Mouse (Mus musculus): Measurements from ENCODE around the gene Gpr61. TPM values are rescaled to one million over a fixed set of nuclear protein-coding genes. Genes with fewer than 3 reads are reported as not detected.
A peak's percentile ranks its signal among the peaks of the same experiment; 100 is the strongest.

Gene Gpr61
- polyA plus RNA-seq, 1 experiment = not detected

DNA sequence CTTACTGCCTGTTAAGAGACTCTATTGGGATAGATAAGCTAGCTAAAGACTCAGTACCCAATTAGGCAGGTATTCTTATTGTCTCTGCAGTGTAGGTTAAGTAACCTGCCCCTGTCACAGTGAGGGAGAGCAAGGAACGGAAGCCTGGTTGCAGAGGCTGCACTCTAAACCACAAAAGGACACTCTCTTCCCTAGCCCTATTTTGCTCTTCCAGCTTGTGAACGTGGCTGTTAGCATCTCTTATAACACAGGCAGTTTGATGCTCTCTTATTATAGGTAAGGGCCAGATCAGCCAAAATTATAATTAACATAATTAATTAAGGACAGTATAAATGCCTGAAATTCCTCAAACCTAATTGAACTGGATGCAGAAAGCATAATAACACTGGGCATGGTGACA is 25.8 kb upstream of the Gpr61 start:
- H3K4me3 ChIP-seq (replicated peaks; ENCODE audit: extremely low read depth, low read depth, low read length) = no peak overlapping the region
- WGBS = 50% methylated on average over 2 of the region's 2 CpGs
- DNase-seq = no peak
- peaks cover 2% of the 10 kb centered on the region for H3K4me1 ChIP-seq (ENCODE audit: control insufficient read depth, insufficient read depth, low read length)
- no peak for TF ChIP-seq CTCF (IDR thresholded peaks at IDR 0.05; ENCODE audit: insufficient read depth, low read length)
- TF ChIP-seq POLR2A (IDR thresholded peaks at IDR 0.05; ENCODE audit: borderline replicate concordance, extremely low read depth, low read depth, low read length) = no peak

DNA sequence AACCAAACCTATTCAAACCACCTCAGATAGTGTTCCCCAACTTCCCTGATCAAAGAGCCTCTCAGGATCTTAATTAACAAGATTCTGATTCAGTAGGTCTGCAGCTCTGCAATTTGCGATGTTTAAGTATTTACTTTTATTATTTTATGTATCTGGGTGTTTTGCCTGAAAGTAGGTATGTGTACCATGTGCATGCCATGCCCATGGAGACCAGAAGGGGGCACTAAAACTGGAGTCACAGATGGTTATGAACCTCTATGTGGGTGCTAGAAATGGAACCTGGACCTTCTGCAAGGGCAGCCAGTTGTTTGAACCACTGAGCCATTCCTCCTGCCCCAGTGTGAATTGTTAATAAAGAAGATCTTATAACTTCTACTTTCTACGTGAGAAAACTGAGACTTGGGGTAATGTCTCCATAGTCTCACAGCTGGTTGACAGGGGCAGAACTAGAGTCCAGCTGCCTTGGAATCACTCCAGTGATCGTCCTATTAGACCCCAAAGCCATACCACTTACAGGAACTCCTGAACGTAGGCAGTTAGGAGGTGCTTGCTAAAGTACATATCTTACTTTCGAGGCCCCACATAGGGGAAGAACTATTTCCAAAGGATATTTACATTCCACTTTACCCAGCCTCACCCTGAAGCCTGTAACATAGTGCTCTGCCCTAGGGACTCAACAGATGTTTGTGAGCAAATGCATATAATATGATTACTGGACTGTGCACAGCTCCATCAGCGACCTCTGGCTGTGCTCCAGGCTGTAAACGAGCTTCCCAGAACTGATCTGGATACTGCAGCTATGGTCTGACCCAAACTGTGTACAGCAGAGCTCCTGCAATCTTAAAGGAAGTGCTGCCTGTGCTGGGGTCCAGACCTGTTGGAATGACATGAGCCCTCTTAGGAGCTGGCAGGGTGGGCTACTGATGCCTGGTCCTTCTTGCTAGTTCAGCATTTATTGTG is 24.4 kb upstream of the Gpr61 start:
- TF ChIP-seq CTCF (IDR thresholded peaks at IDR 0.05; ENCODE audit: insufficient read depth, low read length) (no peak), POLR2A (IDR thresholded peaks at IDR 0.05; ENCODE audit: borderline replicate concordance, extremely low read depth, low read depth, low read length) (no peak)
- WGBS = 60% methylated on average over 7 of the region's 7 CpGs
- Histone ChIP-seq H3K4me1 (ENCODE audit: control insufficient read depth, insufficient read depth, low read length) (no peaks in the 10 kb centered on the region), H3K4me3 (replicated peaks; ENCODE audit: extremely low read depth, low read depth, low read length) (no peak overlapping the region)
- DNase-seq = no peak

DNA sequence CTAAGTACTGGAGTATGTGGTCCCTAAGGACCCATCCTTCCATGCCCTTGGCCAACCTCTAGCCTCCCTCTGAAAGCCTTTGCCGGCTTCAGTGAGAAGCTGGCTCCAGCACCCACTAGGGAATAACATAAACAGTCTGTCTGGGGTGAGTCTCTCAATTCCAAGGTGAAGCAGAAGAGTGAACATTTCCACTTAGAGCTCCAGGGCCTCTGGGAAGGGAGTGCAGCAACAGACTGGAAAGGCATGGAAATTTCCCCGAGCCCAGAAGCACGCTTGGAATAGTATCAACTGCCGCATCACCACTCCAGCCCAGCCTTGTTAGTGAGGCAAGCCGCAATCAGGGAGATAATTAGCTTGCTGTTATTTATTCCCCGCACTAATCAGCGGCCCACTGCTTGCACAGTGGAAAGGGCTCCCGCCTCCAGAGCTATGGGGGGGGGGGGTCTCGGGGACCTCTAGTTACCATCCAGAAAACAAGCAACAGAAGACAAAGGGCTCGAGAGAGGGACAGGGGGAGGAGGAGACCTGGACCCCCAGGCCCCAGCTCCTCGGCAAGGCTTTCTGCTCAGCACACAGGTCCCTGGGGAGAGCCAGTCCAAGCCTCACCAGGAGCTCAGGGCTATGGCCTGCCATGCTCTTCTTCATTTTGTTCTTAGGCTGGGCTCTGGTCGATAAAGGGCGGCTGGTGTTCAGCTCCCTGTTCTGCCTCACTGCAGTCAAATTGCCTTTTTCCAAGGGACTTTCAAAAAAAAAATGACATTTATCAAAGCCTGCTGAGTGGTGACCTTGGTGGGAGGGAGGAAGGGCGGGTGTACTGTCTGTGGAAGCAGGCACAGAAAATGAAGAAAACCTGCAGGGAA is 20.2 kb upstream of the Gpr61 start:
- 49% methylated on average over 14 of the region's 14 CpGs for WGBS
- Histone ChIP-seq H3K4me1 (ENCODE audit: control insufficient read depth, insufficient read depth, low read length) (no peaks in the 10 kb centered on the region), H3K4me3 (replicated peaks; ENCODE audit: extremely low read depth, low read depth, low read length) (no peak overlapping the region)
- TF ChIP-seq POLR2A (IDR thresholded peaks at IDR 0.05; ENCODE audit: borderline replicate concordance, extremely low read depth, low read depth, low read length) (no peak), CTCF (IDR thresholded peaks at IDR 0.05; ENCODE audit: insufficient read depth, low read length) (no peak)
- DNase-seq = no peak

DNA sequence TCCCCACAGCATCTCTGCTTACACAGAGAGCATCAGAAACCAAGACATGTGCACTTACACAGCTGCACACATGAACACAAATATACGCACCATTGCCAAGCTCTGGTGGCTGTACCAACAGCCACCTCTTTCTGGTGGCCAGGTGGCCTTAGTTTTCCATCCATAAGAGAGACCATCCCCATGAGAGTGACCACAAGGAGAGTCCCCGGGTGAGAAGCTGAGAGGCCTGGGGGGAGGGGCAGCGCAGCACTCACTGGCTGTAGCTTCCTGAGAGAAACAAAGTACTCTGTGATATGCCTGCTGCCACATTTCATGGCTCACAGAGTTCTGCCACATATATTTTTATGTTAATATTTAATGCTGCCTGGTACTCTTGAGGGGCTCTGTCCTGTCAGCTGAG is 14.5 kb upstream of the Gpr61 start:
- no peak overlapping the region for H3K4me3 ChIP-seq (replicated peaks; ENCODE audit: extremely low read depth, low read depth, low read length)
- H3K4me1 ChIP-seq (ENCODE audit: control insufficient read depth, insufficient read depth, low read length) = no peaks in the 10 kb centered on the region
- 55% methylated on average over 3 of the region's 3 CpGs for WGBS
- no peak for DNase-seq
- TF ChIP-seq CTCF (IDR thresholded peaks at IDR 0.05; ENCODE audit: insufficient read depth, low read length) (no peak), POLR2A (IDR thresholded peaks at IDR 0.05; ENCODE audit: borderline replicate concordance, extremely low read depth, low read depth, low read length) (no peak)

DNA sequence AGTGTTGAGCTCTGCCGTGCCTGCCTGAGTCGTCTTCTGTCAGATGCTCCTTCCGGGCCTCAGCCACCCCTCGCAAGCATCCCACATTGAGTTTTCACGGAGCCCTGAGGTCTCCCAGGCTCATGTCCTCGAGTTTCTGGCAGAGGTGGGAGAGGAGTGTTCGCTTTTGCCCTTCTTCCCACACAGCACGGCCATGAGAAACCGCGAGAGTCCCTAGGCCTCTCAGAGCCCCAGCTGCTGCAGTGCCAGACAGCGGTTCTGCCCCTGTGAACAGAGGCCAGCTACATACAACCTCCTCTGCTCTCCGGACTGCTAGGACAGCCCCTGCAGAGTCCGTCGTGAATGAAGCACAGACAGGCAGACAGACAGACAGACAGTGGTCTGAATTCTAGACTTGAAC is 12.8 kb upstream of the Gpr61 start:
- DNase-seq = no peak

DNA sequence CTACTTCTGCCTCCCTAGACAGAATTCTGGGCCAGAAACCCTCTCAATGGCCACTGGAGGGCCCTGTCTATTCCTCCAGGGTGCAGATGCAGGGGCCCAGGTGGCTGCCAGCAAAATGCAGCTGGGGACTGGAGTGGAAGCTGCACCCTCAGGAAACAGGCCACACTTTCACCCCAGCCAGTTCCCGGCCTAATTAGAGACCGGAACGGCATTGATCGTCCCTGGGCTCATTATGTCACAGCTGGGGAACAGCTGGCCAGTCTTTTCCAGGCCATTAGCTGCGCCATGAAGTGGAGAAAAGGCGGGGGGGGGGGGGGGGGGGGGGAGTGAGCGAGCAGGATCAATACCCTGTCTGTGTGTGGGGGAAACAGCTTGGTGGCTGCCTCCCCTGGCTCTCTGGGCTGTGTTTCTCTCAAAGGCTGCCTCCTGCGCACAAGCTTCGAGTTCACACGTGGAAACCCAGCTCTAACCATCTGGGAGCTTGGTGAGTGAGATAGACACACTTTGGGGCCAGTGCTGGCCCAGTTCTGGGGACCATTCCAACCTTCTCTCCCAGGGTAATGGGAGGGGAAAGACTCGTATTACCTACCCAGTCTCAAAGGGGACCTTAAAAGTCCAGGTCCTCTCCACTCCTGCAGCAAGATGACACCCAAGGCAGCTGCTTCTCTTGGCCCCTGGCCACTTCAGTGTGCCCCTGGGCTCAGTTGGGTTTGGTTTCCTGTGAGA is 12.0 kb upstream of the Gpr61 start:
- TF ChIP-seq CTCF (IDR thresholded peaks at IDR 0.05; ENCODE audit: insufficient read depth, low read length) = no peak
- no peak for TF ChIP-seq POLR2A (IDR thresholded peaks at IDR 0.05; ENCODE audit: borderline replicate concordance, extremely low read depth, low read depth, low read length)
- Histone ChIP-seq H3K4me3 (replicated peaks; ENCODE audit: extremely low read depth, low read depth, low read length) (no peak overlapping the region), H3K4me1 (ENCODE audit: control insufficient read depth, insufficient read depth, low read length) (no peaks in the 10 kb centered on the region)
- DNase-seq = no peak
- 35% methylated on average over 11 of the region's 11 CpGs for WGBS

More for the DNA sequence above, 12.8 kb upstream of the Gpr61 start:
- Histone ChIP-seq H3K4me3 (replicated peaks; ENCODE audit: extremely low read depth, low read depth, low read length) (no peak overlapping the region), H3K4me1 (ENCODE audit: control insufficient read depth, insufficient read depth, low read length) (no peaks in the 10 kb centered on the region)
- no peak for TF ChIP-seq POLR2A (IDR thresholded peaks at IDR 0.05; ENCODE audit: borderline replicate concordance, extremely low read depth, low read depth, low read length)
- no peak for TF ChIP-seq CTCF (IDR thresholded peaks at IDR 0.05; ENCODE audit: insufficient read depth, low read length)
- WGBS = 58% methylated on average over 14 of the region's 14 CpGs

DNA sequence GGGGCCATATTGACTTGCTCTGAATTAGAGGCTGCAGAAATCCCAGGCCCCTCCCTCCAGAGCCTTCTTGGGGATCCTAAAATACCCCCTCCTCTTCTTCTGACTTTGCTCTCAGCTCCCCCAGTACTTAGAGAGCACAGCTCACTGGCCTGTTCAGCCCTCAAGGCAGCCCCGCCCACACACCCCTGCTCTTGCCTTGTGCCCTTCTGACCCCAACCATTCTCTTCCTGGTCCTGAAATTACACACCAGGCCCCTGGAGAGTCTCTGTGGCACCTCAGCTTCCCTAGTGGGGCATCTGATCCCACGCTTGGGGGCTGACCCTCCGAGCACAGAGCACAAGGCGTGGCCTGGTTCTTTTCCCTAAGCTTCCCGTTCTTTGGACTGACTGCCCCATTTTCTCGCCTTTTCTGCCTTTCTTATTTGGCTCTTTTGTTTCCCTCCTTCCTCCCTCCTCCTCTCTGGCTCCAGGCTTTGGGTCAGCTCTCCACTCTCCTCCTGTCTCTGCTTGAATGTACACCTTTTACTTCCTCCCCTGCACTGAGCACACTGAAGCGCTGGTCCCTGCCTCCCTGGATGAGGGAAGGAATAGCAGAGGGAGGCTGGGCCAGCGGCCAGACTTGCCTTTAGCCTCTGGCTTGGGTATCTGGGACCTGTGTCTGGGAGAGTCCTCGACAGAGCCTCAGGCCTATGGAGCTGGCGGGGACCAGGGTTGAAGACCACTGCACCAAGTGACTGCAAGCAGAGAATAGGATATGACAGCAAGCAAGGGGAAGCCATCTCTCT is 11.0 kb upstream of the Gpr61 start:
- Histone ChIP-seq H3K4me1 (ENCODE audit: control insufficient read depth, insufficient read depth, low read length) (no peaks in the 10 kb centered on the region), H3K4me3 (replicated peaks; ENCODE audit: extremely low read depth, low read depth, low read length) (no peak overlapping the region)
- DNase-seq = no peak
- TF ChIP-seq POLR2A (IDR thresholded peaks at IDR 0.05; ENCODE audit: borderline replicate concordance, extremely low read depth, low read depth, low read length) (no peak), CTCF (IDR thresholded peaks at IDR 0.05; ENCODE audit: insufficient read depth, low read length) (no peak)
- WGBS = 59% methylated on average over 10 of the region's 10 CpGs

DNA sequence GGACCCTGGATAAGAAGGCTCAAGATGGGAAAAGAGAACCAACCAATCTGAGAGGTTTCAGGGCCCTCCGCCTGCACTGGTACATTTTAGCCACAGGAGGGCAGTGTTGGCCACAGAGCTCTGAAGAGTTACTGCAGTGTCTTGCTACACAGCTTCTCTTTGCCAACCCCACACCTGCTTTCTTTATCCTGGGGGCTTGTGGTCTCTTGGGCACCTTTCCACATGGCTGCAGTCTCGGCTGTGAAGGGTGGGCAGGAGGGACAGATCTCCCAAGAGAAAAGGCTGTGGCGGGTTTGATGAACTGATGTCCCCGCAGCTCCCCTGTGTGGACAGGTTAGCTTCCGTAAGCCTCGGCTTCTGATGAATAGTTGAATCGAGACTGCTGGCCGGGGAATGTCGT is 10.1 kb upstream of the Gpr61 start:
- no peaks in the 10 kb centered on the region for H3K4me1 ChIP-seq (ENCODE audit: control insufficient read depth, insufficient read depth, low read length)
- peak; percentile 98 for TF ChIP-seq CTCF (IDR thresholded peaks at IDR 0.05; ENCODE audit: insufficient read depth, low read length)
- TF ChIP-seq POLR2A (IDR thresholded peaks at IDR 0.05; ENCODE audit: borderline replicate concordance, extremely low read depth, low read depth, low read length) = no peak
- WGBS = 16% methylated on average over 9 of the region's 9 CpGs
- no peak overlapping the region for H3K4me3 ChIP-seq (replicated peaks; ENCODE audit: extremely low read depth, low read depth, low read length)
- DNase-seq = peak; percentile 81

Measured in lung, adult 2 months (tissue).